Comparison of ENCODE assay signal across 26 mouse cellular contexts in the genomic region with DNA sequence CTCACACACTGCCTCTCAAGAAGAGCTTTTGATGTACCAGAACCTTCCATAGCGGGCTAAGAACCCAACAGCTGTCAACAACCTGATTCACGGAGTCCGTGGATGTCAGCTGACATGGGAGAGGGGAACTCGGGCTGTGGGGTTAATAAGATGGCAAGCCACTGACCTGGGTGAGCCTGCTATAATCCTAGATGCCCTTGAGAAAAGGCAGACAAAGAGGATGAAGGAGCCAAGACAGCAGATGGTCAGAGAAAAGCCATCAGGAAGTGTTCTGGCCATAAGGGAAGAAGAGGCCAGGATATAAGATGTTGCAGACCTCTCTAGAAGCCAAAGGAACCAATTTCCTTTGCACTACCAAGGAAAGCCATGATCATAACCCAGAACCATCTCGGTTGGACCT. TPM values are rescaled to one million over a fixed set of nuclear protein-coding genes. Genes with fewer than 3 reads are reported as not detected.
DNase-seq lines count a peak whose midpoint lies in the region; ATAC-seq and TF ChIP-seq lines count a peak whose summit lies in the region.
"Had no signal": no experiment of that assay in that cellular context is flagged by ENCODE, and none has a peak within 500 bp of the region (broad histone marks: within the 10 kb centered on the region; RNA-seq: fewer than 3 reads in every experiment).

No protein-coding gene starts in this region.

- no peak overlapping the region for H3K27ac ChIP-seq in hindbrain, postnatal 0 days
- H3K27ac ChIP-seq in hindbrain, embryonic 10.5 days = no peak overlapping the region
- H3K27ac ChIP-seq: embryonic facial prominence, embryonic 13.5 days; embryonic facial prominence, embryonic 15.5 days; forebrain, embryonic 10.5 days; forebrain, embryonic 12.5 days had no signal

- no peak overlapping the region for H3K4me2 ChIP-seq in hindbrain, postnatal 0 days (ENCODE audit: low read depth, low read length)
- H3K4me2 ChIP-seq: embryonic facial prominence, embryonic 13.5 days; embryonic facial prominence, embryonic 15.5 days; forebrain, embryonic 12.5 days had no signal

- DNase-seq in cerebellum, postnatal 10 days = peak; percentile 61 to 63
- no peak for DNase-seq in cerebellum, adult 11-12 months
- DNase-seq in hindbrain, postnatal 0 days (ENCODE audit: low spot score) = peak; percentile 32
- no peak for DNase-seq in hindbrain, embryonic 10.5 days (ENCODE audit: low spot score)
- peak; percentile 63 for DNase-seq in retina, postnatal 1 day
- DNase-seq in retina, embryonic 14.5 days (ENCODE audit: low spot score) = no peak
- no peak for DNase-seq in testis, postnatal 14 days (ENCODE audit: low spot score)
- DNase-seq: adrenal gland, adult 2 months; adrenal gland, postnatal 10 days; adrenal gland, postnatal 25 days; cerebellum, adult 11 months; cerebellum, adult 9-11 months; cerebellum, postnatal 36 days; embryo, embryonic 11 days had no signal

- no peaks in the 10 kb centered on the region for H3K27me3 ChIP-seq in hindbrain, postnatal 0 days (ENCODE audit: insufficient read depth, low read length)
- no peaks in the 10 kb centered on the region for H3K27me3 ChIP-seq in hindbrain, embryonic 10.5 days (ENCODE audit: insufficient read depth, poor library complexity, severe bottlenecking)
- H3K27me3 ChIP-seq: embryonic facial prominence, embryonic 13.5 days; embryonic facial prominence, embryonic 15.5 days had no signal

- no peak for TF ChIP-seq CTCF in hindbrain, postnatal 0 days (IDR thresholded peaks at IDR 0.05; ENCODE audit: low read depth)

- no peak for ATAC-seq in hindbrain, postnatal 0 days
- ATAC-seq: forebrain, embryonic 14.5 days; forebrain, embryonic 16.5 days had no signal

- 70% methylated on average over 5 of the region's 5 CpGs for WGBS in hindbrain, postnatal 0 days
- 80% methylated on average over 5 of the region's 5 CpGs for WGBS in hindbrain, embryonic 10.5 days

- no peaks in the 10 kb centered on the region for H3K4me1 ChIP-seq in hindbrain, postnatal 0 days (ENCODE audit: insufficient read depth, low read length)
- H3K4me1 ChIP-seq in hindbrain, embryonic 10.5 days (replicated peaks) = peaks cover 8% of the 10 kb centered on the region

- H3K4me3 ChIP-seq in hindbrain, postnatal 0 days (ENCODE audit: low read length) = no peak overlapping the region
- no peak overlapping the region for H3K4me3 ChIP-seq in hindbrain, embryonic 10.5 days
- H3K4me3 ChIP-seq: embryonic facial prominence, embryonic 13.5 days; embryonic facial prominence, embryonic 15.5 days; erythroblast, embryonic 14.5 days; forebrain, embryonic 10.5 days; forebrain, embryonic 12.5 days had no signal

- H3K9ac ChIP-seq in hindbrain, postnatal 0 days (replicated peaks; ENCODE audit: low read length) = no peak overlapping the region
- H3K9ac ChIP-seq: embryonic facial prominence, embryonic 13.5 days; embryonic facial prominence, embryonic 15.5 days; forebrain, embryonic 12.5 days had no signal

- no peaks in the 10 kb centered on the region for H3K9me3 ChIP-seq in hindbrain, postnatal 0 days (ENCODE audit: low read length)
- H3K9me3 ChIP-seq in hindbrain, embryonic 10.5 days = no peaks in the 10 kb centered on the region
- H3K9me3 ChIP-seq: embryonic facial prominence, embryonic 13.5 days; embryonic facial prominence, embryonic 15.5 days; forebrain, embryonic 10.5 days; forebrain, embryonic 12.5 days had no signal

- H3K36me3 ChIP-seq in hindbrain, postnatal 0 days (ENCODE audit: insufficient read depth, low read length) = no peaks in the 10 kb centered on the region
- no peaks in the 10 kb centered on the region for H3K36me3 ChIP-seq in hindbrain, embryonic 10.5 days
- H3K36me3 ChIP-seq: embryonic facial prominence, embryonic 13.5 days; embryonic facial prominence, embryonic 15.5 days; forebrain, embryonic 10.5 days; forebrain, embryonic 12.5 days had no signal

RNA-seq across cellular contexts. Expression of a gene that starts 45.6 kb away (rescaled TPM):
- total RNA-seq in hindbrain, postnatal 0 days (2014; rRNA removed) = 22.1 TPM in 2 replicates
- polyA plus RNA-seq in hindbrain, postnatal 0 days (2015; fragmentation: Nextera tagmentation; extraction: Ambion mirVana) = 2.7 and 3.6 TPM in 2 replicates
- 16.0 and 22.3 TPM in 2 replicates for polyA plus RNA-seq in hindbrain, embryonic 10.5 days (2016; fragmentation: Nextera tagmentation; extraction: Ambion mirVana)
- total RNA-seq: MEL had no signal
- polyA plus RNA-seq: C2C12; erythroblast, embryonic 14.5 days had no signal

RNA-seq across cellular contexts. Expression of a gene that starts 56.0 kb away (rescaled TPM):
- 0.10 and 1.4 TPM in 2 replicates for total RNA-seq in hindbrain, postnatal 0 days (2014; rRNA removed)
- 0.30 and 0.40 TPM in 2 replicates for polyA plus RNA-seq in hindbrain, postnatal 0 days (2015; fragmentation: Nextera tagmentation; extraction: Ambion mirVana)
- polyA plus RNA-seq in hindbrain, embryonic 10.5 days (2016; fragmentation: Nextera tagmentation; extraction: Ambion mirVana) = 0.14 TPM in 1 of 2 replicates, not detected in the other
- total RNA-seq: adrenal gland, adult 2 months; adrenal gland, postnatal 10 days; adrenal gland, postnatal 25 days; adrenal gland, postnatal 4 days; common myeloid progenitor, adult 5-6 weeks; MEL had no signal
- polyA plus RNA-seq: C2C12; embryonic facial prominence, embryonic 11.5 days; embryonic facial prominence, embryonic 13.5 days; embryonic facial prominence, embryonic 15.5 days; erythroblast, embryonic 14.5 days; forebrain, embryonic 10.5 days; forebrain, embryonic 12.5 days; forebrain, embryonic 14.5 days had no signal

Comparison
In these comparisons a context has a peak if more than half of its experiments do, and no peak if none do; other contexts are left out.
1. DNase-seq: peak in cerebellum, postnatal 10 days (2 of 2), hindbrain, postnatal 0 days (single experiment) and retina, postnatal 1 day (single experiment); none in cerebellum, adult 11-12 months (single experiment), hindbrain, embryonic 10.5 days (single experiment), retina, embryonic 14.5 days (single experiment) and testis, postnatal 14 days (single experiment).